Mouse (Mus musculus) megakaryocyte, adult 5-6 weeks (primary cell): ENCODE results near the gene Pgf. TPM values are rescaled to one million over a fixed set of nuclear protein-coding genes. Genes with fewer than 3 reads are reported as not detected.
"Not testable (repeated sequence)": the region's sequence is repeated elsewhere in the genome, so short reads cannot be mapped to it uniquely, and the experiment has no call there.

ENCODE experiments used
- ATAC-seq: 2 replicates; pipeline ENCODE4 v1.8.0; 2016; ENCODE audit warnings: mild to moderate bottlenecking, inconsistent platforms; ENCODE audit not compliant: poor library complexity, severe bottlenecking
- total RNA-seq, 2 experiments: library from RNA; stranded (forward) in 1 of 2; stranded (reverse) in 1 of 2; fragments of 153-499, 151-499 nt in 1 of 2; fragments of 221-1000, 200-1000 nt in 1 of 2; gene quantifications; 2 replicates each; pipeline versions ENCODE4 v1.2.3 to v1.2.4; 2015 to 2017

Pgf gene
- total RNA-seq, 2 experiments from 2014 or later: 0.18 to 0.33 TPM

DNA sequence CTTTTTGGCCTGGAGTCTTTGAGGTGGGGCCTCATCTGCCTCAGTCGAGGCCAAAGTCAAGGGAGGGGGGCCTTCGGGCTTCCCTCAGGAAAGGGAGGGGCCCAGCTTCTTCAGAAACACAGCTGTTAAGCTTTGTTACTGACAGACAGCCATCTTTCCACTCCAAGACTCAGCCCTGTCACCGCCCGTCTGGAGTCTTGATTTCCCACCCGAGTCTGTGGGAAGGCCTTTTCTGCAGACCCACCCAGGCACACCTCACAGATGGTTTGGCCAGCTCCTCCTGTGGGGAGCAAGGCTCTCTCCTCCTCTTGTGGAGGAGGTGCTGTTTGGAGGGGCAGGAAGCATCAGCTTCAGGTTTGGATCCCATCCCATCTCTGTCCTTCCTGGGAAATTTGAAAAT, 18.0 kb downstream of the Pgf start:
- ATAC-seq: no peak

- no peak for ATAC-seq
Observed at GRCm38 (mm10) chr12:85158801-85159200, 18.8 kb downstream of the Pgf start.

DNA sequence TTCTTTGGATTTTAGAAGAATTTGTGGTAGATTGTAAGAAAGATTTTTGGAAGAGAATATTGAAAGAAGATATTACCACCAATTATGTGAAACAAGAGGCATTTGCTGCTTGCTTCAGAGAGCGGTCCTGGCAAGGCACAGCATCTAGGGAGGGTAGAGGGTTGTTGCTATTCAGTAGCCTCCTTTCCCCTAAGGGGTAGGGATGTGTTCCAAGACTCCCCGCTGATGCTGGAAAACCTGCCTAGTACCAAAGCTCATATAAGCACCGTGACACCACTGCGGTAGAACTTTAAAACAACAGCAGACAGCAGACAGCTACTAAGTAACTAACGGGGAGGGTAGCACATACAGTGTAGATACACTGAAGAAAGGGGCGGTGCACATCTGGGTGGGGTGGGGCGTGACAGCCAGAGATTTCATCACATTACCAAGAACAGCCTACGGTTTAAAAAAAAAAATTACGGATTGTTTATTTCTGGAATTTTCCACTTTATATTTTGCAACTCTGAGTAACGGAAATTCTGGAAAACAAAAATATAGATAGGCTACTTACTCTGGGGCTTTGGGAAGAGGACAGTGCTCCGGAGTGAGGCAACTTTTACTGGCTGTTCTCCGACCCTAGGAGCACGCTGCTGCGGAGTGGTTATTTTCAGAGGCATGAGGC, 19.7 kb downstream of the Pgf start:
- ATAC-seq: no peak

GRCm38 (mm10) chr12:85156324-85156723, 21.3 kb downstream of the Pgf start:
- ATAC-seq: no peak

GRCm38 (mm10) chr12:85153011-85153410, 24.6 kb downstream of the Pgf start:
- ATAC-seq: peak; percentile 43; the same call in 1 of the 2 replicates

- peak; percentile 55 for ATAC-seq
Observed at GRCm38 (mm10) chr12:85151002-85151774, 26.4 kb downstream of the Pgf start, which contains the start of gene Rps6kl1. Gene Rps6kl1, minus strand, starts transcription at chr12:85151264.

- 0 out of 2 replicates have a peak, but pooled peaks have one; percentile 19 for ATAC-seq
Observed at GRCm38 (mm10) chr12:85150321-85151001, 27.1 kb downstream of the Pgf start.

DNA sequence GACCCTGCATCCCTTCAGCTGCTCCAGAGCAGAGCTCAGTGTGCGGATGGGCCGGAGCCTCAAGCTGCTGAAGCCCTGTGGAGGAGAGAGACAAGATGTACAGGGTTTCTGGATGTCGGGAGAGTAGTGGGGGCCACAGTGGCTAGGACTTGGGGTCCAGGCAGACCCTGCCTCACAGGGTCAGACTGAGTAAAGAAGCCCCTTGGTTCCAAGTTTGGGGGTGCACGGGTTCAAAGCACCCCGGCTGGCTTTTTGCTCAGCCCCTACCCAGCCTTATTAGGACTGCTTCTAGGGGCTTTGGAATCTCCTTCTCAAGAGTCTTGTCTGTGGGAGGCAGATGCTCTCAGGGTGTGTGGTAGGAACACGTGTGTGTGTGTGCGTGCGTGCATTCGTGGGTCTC, 30.7 kb downstream of the Pgf start:
- ATAC-seq: no peak

GRCm38 (mm10) chr12:85146355-85146754, 31.2 kb downstream of the Pgf start:
- ATAC-seq: no peak

GRCm38 (mm10) chr12:85145630-85146029, 32.0 kb downstream of the Pgf start:
- no peak for ATAC-seq

DNA sequence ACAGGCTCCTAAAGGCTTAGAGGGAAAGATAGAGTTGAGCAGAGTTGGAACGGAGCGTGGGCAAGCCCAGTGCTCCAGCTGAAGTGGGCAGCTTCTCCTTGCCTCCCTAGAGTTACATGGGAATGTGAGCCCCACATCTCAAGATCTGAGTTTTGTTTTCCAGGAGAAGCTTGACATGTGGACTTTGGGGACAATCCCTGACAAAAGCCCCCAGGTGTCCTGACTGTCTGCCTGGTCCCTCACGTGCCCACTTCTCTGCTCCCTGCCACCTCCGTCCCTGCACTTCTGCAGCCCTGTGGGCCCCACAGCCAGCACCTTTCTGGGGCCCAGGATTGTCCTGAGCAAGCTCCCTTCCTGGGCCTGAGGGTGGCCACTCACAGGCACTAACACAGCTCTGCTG, 32.8 kb downstream of the Pgf start:
- ATAC-seq: no peak

GRCm38 (mm10) chr12:85144276-85144675, 33.3 kb downstream of the Pgf start:
- ATAC-seq: not testable (repeated sequence)

DNA sequence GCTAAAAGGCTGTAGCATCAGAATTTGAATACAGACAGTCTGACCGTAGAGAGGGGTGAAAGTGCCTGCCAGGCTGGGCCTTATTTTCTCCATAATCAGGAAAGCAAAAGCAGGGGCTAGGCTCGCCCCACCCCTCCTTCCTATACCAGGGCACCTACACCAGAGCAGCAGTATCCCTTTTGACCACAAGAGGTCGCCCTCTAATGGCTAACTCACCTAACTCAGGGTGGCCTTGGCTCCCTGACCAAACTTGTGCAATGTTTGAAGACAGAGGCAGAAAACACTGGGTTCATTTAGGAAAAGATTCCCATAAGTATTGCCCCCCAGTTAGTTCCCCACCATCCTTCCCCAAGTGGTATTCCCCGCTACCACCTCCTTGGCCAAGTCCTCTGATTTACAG, 34.8 kb downstream of the Pgf start:
- peak; percentile 92 for ATAC-seq

DNA sequence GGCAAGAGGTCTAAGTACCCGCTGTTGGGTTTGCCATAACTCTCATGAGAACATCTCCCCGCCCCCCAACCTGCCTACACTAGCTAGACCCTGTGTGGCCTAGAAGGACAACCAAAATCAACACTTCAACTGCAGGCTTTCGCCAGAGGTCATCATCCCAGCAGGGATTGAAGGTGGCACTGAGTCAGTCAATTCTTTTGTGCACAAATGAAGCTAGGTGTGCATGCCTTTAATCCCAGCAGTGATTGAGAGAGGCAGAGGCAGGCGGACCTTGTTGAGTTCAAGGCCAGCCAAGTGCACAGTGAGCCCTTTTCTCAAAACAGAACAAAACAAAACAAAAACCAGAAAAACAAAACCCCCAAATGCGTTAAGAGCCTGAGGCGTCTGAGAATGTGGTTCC, 36.5 kb downstream of the Pgf start:
- no peak for ATAC-seq

DNA sequence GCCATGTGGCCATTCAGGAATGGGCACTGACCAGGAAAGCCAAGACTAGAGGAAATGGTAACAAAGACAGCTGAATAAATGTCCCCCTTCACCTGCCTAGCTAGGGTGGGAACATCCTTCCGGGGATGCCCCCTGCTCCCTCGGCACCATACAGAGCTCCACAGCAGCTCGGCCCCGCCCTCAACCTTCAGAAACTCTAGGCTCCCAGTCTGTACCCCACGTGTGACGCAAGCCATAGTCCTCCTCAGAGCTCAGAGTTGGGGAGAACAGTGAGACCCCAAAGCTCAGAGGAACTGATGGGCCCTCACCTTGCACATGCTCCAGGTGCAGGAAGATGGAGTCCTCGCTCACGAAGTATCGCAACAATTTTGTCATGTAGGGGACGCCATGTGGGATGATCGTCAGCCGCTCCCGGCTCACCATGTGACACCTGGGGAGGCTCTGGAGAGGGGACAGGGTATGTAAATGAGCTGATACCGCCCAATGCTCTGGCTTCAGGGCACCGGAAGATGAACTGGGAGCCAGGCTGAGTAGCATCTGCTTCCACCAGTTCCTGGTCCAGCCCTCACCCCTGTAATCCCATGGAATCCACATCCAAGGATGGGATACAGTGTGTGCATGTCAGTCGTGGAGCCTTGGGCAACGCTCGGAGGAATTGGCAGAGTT, 37.4 kb downstream of the Pgf start:
- no peak for ATAC-seq

DNA sequence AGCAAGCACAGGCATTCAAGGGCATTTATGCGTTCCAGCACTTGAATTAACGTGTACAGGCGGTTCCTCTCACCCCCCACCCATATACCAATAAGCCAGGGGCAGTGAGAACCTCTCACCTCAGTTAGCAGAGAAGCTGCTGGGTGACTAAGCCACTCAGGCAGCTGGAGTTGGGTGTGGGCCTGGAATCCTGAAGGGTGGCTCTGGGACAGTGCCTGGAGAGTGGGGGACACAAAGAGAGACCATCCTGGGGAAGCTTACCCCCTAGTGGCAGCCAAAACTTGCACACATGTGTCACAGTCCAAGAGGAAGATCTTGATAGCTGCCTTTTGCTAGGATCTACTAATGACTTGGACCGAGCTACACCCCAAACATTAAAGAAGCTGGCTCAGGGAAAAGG, 41.0 kb downstream of the Pgf start:
- no peak for ATAC-seq

- no peak for ATAC-seq
Observed at GRCm38 (mm10) chr12:85135513-85136470, 41.8 kb downstream of the Pgf start.

GRCm38 (mm10) chr12:85134043-85134794, 43.4 kb downstream of the Pgf start:
- no peak for ATAC-seq

GRCm38 (mm10) chr12:85131361-85131760, 46.2 kb downstream of the Pgf start:
- no peak for ATAC-seq
